Mouse (Mus musculus): ENCODE measurements at regions not wholly inside any gene's neighbourhood (a gene's known extent, or its start where the extent isn't known, plus 50 kb on each side); places are given as distances from the start of the nearest gene placed in this dataset.

DNA sequence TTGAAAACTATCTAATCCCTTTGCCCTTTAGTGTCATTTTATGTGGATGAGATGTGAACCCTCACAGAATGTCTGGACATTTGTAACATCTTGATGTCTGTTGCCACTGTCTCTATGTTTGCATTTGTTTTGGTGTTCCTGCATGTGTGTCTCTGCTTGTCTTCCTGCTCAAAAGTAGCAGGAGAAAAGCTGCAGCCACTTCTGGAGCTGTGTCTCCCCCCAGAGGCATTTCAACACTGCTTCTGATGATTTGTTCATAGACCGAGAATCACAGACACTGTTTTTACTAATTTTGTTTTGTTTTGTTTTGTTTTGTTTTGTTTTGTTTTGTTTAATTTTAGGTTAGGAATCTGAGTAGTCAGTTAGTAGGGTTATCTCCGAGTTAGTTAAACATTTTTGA, 883.8 kb downstream of the Gbe1 start:
- intact Hi-C loops (cut with DNase I) = loop anchor here (5.0 kb wide), 2 partner anchors 315 to 360 kb away; no protein-coding TSS in a partner anchor
- DNase-seq (ENCODE audit: low spot score in 2 of 2) = peak; percentile 10 to 64

GRCm38 (mm10) chr16:71208806-71209205, 895.1 kb downstream of the Gbe1 start:
- DNase-seq (ENCODE audit: low spot score in 2 of 2) = peak; percentile 20 to 54
- intact Hi-C loops (cut with DNase I) = loop anchor here (10.0 kb wide), 1 partner anchor 554 kb away; no protein-coding TSS in a partner anchor

DNA sequence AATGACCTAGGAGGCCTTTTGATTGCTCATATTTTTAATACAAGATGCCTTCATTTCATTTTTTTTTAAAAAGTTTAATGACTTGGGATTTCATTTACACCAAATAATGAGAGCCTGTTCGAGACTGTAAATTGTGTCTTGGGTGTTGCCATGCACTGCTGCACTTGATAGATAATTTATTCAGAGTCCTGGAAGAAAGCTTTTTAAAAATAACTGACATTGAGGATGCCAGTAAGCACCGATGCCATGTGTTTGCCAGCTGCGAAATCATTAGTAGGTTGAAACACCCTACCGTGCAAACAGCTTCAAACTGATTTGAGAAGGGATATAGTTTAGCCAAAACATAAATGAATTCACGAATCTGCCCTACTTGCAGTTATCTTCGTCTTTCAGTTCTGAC, 910.7 kb downstream of the Gbe1 start:
- DNase-seq (ENCODE audit: low spot score in 2 of 2) = no peak
- intact Hi-C loops (cut with DNase I) = no loop called here

DNA sequence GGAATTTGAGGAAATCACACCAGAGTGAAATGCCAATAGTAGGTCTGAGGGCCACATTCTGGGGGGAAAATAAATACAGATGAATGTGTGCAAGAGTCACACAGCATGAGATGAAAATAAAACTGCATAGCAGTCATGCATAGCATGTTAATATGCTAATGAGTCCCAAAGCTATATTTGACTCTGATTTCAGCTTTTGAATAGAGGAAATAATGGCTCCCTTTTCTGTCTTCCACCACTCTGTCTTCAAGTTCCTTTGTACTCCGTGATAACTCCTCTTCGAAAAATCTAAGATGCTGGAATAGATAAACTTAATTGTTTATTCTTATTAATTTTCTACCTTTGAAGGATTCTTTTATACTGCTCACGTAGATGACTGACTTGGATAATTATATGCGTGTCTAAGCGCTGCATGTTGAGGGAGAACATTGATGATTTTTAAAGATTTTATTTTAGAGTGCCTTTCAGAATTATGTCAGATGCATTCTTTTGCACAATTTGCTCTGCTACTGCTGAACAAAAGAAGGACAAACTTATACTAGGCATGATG, 916.4 kb downstream of the Gbe1 start:
- intact Hi-C loops (cut with DNase I) = no loop called here
- no peak for DNase-seq (ENCODE audit: low spot score in 2 of 2)

GRCm38 (mm10) chr16:71243065-71243464, 929.3 kb downstream of the Gbe1 start:
- intact Hi-C loops (cut with DNase I) = no loop called here
- DNase-seq (ENCODE audit: low spot score in 2 of 2) = no peak

- no peak for DNase-seq (ENCODE audit: low spot score in 2 of 2)
These were observed 929.7 kb downstream of the Gbe1 start for GRCm38 (mm10) chr16:71243480-71243879.

DNA sequence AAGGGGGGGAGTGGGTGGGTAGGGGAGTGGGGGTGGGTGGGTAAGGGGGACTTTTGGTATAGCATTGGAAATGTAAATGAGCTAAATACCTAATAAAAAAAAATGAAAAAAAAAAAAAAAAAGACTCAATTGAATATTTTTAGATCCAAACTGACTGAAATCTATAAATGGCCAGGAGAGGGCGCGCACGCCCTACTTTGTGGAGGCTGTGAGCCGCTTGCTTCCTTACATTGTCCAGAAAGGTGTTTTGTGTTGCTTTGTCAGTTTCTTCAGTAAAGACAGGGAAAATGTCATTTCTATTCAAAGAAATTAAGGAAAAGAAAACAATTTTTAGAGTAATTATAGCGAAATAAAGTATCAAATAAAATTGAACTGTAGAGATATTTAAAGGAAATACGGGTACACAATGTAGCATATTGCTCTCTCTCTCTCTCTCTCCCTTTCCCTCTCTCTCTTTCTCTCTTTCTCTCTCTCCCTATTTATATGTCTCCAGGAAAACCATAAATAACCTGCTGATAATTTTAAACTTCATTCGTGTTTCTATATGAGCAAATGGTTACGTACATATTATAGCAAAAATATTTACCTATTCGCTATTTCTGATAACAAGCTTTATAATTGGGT, 933.9 kb downstream of the Gbe1 start:
- intact Hi-C loops (cut with DNase I) = loop anchor here (2.0 kb wide), 1 partner anchor 967 kb away; no protein-coding TSS in a partner anchor
- DNase-seq (ENCODE audit: low spot score in 2 of 2) = peak; percentile 81 to 85

More at GRCm38 (mm10) chr16:71243480-71243879, 929.7 kb downstream of the Gbe1 start:
- intact Hi-C loops (cut with DNase I) = no loop called here

DNA sequence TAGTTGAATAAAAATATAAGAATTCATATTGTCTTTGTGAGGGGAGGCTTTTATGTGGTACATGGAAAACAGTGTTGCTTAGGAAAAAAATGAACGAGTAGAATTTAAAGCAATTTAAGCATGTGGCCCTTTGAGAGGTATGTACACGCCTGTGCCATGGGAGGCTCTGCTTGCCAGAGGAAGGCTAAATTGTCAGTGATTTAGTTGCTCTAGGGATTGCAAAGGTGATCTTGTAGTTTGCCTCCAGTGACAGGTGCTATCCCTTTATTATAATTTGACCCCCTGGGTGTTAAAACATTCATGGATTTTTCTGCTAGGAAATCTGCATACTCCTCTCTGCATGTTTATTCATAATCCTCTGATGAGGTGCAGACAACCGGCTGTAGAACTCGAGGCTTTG, 942.0 kb downstream of the Gbe1 start:
- DNase-seq (ENCODE audit: low spot score in 2 of 2) = no peak
- intact Hi-C loops (cut with DNase I) = loop anchor here (2.0 kb wide), 1 partner anchor 959 kb away; no protein-coding TSS in a partner anchor

DNA sequence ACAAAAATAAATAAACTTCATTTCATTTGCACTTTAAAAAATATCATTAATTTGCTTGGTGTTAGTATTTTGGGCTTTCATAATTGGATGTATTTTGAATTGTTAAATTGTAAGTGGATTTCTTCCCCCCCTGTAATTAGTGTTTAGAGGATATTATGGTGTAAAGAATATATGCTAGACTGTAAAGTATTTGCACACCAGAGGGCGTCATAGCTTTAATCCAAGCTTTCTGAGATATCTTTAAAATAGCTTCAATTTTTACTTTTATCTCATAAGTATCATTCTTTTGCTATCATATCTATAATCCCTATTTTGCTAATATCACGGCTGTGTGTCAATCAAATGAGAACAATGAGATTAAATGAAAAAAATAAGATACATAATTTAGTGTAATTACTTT, 942.4 kb downstream of the Gbe1 start:
- intact Hi-C loops (cut with DNase I) = no loop called here

GRCm38 (mm10) chr16:71267191-71267590, 953.4 kb downstream of the Gbe1 start:
- no peak for DNase-seq (ENCODE audit: low spot score in 2 of 2)
- intact Hi-C loops (cut with DNase I) = no loop called here

More for the DNA sequence above, 942.4 kb downstream of the Gbe1 start:
- DNase-seq (ENCODE audit: low spot score in 2 of 2) = peak in 1 of 2 experiments; percentile 12

Measured in left cerebral cortex, postnatal 25 days (tissue).